Mouse (Mus musculus) small intestine, adult 2 months (tissue): Measurements from ENCODE around the gene Nat10. TPM values are rescaled to one million over a fixed set of nuclear protein-coding genes. Genes with fewer than 3 reads are reported as not detected.

ENCODE experiments used
- H3K27ac ChIP-seq: fragments of 200-500 bp; 2 replicates; pipeline ENCODE4 v1.5.1; 2012; ENCODE audit warnings: low read depth, low read length, control low read depth, inconsistent platforms; ENCODE audit not compliant: insufficient read depth
- H3K27me3 ChIP-seq: fragments of 200-500 bp; 2 replicates; pipeline ENCODE4 v1.6.1; 2012; ENCODE audit warnings: mild to moderate bottlenecking, moderate library complexity, low read length, inconsistent platforms; ENCODE audit not compliant: control insufficient read depth, insufficient read depth
- H3K36me3 ChIP-seq: fragments of 200-500 bp; 2 replicates; pipeline ENCODE4 v1.6.1; 2012; ENCODE audit warnings: mild to moderate bottlenecking, low read length, control low read depth, inconsistent platforms; ENCODE audit not compliant: control insufficient read depth, insufficient read depth
- H3K4me1 ChIP-seq: fragments of 200-500 bp; 2 replicates; pipeline ENCODE4 v1.6.1; 2012; ENCODE audit warnings: low read length, inconsistent platforms, mixed read lengths; ENCODE audit not compliant: control insufficient read depth, insufficient read depth, insufficient read length
- H3K4me3 ChIP-seq: fragments of 200-500 bp; 2 replicates; pipeline ENCODE4 v1.5.1; 2012; ENCODE audit warnings: low read depth, mild to moderate bottlenecking, control low read depth, inconsistent platforms, low read length, moderate library complexity
- CTCF ChIP-seq: fragments of 200-500 bp; IDR thresholded peaks from 2 replicates; pipeline ENCODE4 v1.5.1; 2012; ENCODE audit warnings: low read depth, mild to moderate bottlenecking, control low read depth, inconsistent platforms, low read length, moderate library complexity, mixed read lengths; ENCODE audit not compliant: insufficient replicate concordance, insufficient read length; ENCODE audit errors: extremely low read depth
- POLR2A ChIP-seq: fragments of 200-500 bp; IDR thresholded peaks from 2 replicates; pipeline ENCODE4 v1.6.1; 2012; ENCODE audit warnings: low read depth, mild to moderate bottlenecking, control low read depth, inconsistent platforms, low read length, moderate library complexity
- WGBS: fragments of 180-500 bp; shearing (Covaris S2); methylation state at CpG from one replicate; pipeline ENCODE4 v1.1.7; 2018; 5-methylcytosine and 5-hydroxymethylcytosine counted together
- polyA plus RNA-seq: library from polyadenylated mRNA; depleted of rRNA; stranded (reverse); fragments of >200 nt; gene quantifications from 2 replicates; pipeline ENCODE4 v1.2.3, GENCODE M21; 2012; rRNA removed

Nat10 gene
- polyA plus RNA-seq, 1 experiment: 13.4 TPM

GRCm38 (mm10) chr2:103676808-103677207 lies 84.3 kb downstream of the Nat10 start:
- no peaks in the 10 kb centered on the region for H3K36me3 ChIP-seq
- H3K27ac ChIP-seq: no peak overlapping the region
- H3K4me1 ChIP-seq: peaks cover 2% of the 10 kb centered on the region; the same call in 1 of the 2 replicates
- TF ChIP-seq POLR2A (no peak), CTCF (no peak)
- no peak overlapping the region for H3K4me3 ChIP-seq
- 72% methylated on average over 2 of the region's 2 CpGs for WGBS
- no peaks in the 10 kb centered on the region for H3K27me3 ChIP-seq

GRCm38 (mm10) chr2:103675391-103675790 lies 85.7 kb downstream of the Nat10 start:
- Histone ChIP-seq H3K27ac (no peak overlapping the region), H3K27me3 (no peaks in the 10 kb centered on the region), H3K4me1 (peaks cover 2% of the 10 kb centered on the region; the same call in 1 of the 2 replicates), H3K4me3 (no peak overlapping the region), H3K36me3 (no peaks in the 10 kb centered on the region)
- TF ChIP-seq CTCF (no peak), POLR2A (no peak)
- 91% methylated on average over 5 of the region's 5 CpGs for WGBS

GRCm38 (mm10) chr2:103673609-103674008 lies 87.5 kb downstream of the Nat10 start:
- H3K36me3 ChIP-seq: no peaks in the 10 kb centered on the region
- H3K27ac ChIP-seq: no peak overlapping the region
- no peaks in the 10 kb centered on the region for H3K27me3 ChIP-seq
- H3K4me1 ChIP-seq: peaks cover 2% of the 10 kb centered on the region; the same call in 1 of the 2 replicates
- WGBS: 27% methylated on average over 4 of the region's 4 CpGs
- TF ChIP-seq CTCF: no peak
- TF ChIP-seq POLR2A: no peak
- H3K4me3 ChIP-seq: no peak overlapping the region

- H3K4me3 ChIP-seq: no peak overlapping the region
- WGBS: 82% methylated on average over 7 of the region's 7 CpGs
- H3K27ac ChIP-seq: no peak overlapping the region
- H3K27me3 ChIP-seq: no peaks in the 10 kb centered on the region
- no peak for TF ChIP-seq CTCF
- no peaks in the 10 kb centered on the region for H3K36me3 ChIP-seq
- peaks cover 2% of the 10 kb centered on the region; the same call in 1 of the 2 replicates for H3K4me1 ChIP-seq
Measured at GRCm38 (mm10) chr2:103672573-103673119, 88.4 kb downstream of the Nat10 start.

Other genes starting within 250 kb of the Nat10 start
- gene Abtb2, start 195.0 kb downstream of the Nat10 start, polyA plus RNA-seq: 2.7 and 3.6 TPM in 2 replicates
- 69.9 and 90.0 TPM in 2 replicates for gene Caprin1, start 36.4 kb upstream of the Nat10 start, polyA plus RNA-seq
- gene Lmo2, start 196.7 kb upstream of the Nat10 start, polyA plus RNA-seq: 7.5 and 13.1 TPM in 2 replicates